Mouse (Mus musculus) ovary, adult 18-20 months (tissue): ENCODE measurements around the gene Atm.

Experiments used
- DNase-seq: peaks from one replicate; pipeline ENCODE4 v3.0.0; 2022; ENCODE audit warnings: low spot score, mixed read lengths

Gene Atm

GRCm38 (mm10) chr9:53408953-53409361 is 127.6 kb downstream of the Atm start:
- DNase-seq = no peak

GRCm38 (mm10) chr9:53408548-53408947 is 128.0 kb downstream of the Atm start:
- DNase-seq = no peak

- DNase-seq = peak; percentile 63
These were observed 131.5 kb downstream of the Atm start for GRCm38 (mm10) chr9:53404753-53405722.

GRCm38 (mm10) chr9:53404050-53404752 is 132.3 kb downstream of the Atm start:
- DNase-seq = peak; percentile 9

- DNase-seq = no peak
These were observed 133.5 kb downstream of the Atm start for GRCm38 (mm10) chr9:53402991-53403390.

GRCm38 (mm10) chr9:53402291-53402711 is 134.2 kb downstream of the Atm start, which contains the start of gene 4930550C14Rik:
4930550C14Rik (plus strand) TSS chr9:53402325.
- DNase-seq = peak; percentile 61

GRCm38 (mm10) chr9:53401146-53401545 is 135.4 kb downstream of the Atm start:
- DNase-seq = no peak

- no peak for DNase-seq
These were observed 135.8 kb downstream of the Atm start for GRCm38 (mm10) chr9:53400696-53401095.

- DNase-seq = no peak
These were observed 137.0 kb downstream of the Atm start for GRCm38 (mm10) chr9:53399537-53399936.

- no peak for DNase-seq
These were observed 138.2 kb downstream of the Atm start for GRCm38 (mm10) chr9:53398388-53398700.

GRCm38 (mm10) chr9:53397685-53398387 is 138.7 kb downstream of the Atm start:
- DNase-seq = no peak

GRCm38 (mm10) chr9:53390136-53390535 is 146.4 kb downstream of the Atm start:
- DNase-seq = no peak
